23 mouse cellular contexts compared by ENCODE assay signal in the genomic region with DNA sequence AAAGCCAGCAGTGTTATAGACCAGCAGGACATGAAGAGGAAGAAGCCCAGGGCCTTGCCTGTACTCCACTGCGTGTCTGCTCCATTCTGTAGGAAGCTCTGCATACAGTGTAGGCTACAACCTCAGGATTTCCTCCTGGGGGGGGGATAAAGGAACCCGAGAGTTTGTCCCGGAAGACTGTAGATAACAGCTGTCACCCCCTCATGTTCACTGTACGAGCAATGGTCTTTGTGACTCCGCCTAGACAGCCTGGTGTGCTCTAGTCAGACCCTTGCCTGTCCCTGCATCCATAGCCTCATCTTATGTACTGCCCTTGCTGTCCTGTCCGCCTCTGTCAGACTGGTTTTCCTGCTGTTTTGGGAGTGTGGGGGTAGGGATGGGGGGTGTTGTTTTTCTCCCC.
"Had no signal": no experiment of that assay in that cellular context is flagged by ENCODE, and none has a peak within 500 bp of the region (broad histone marks: within the 10 kb centered on the region; RNA-seq: fewer than 3 reads in every experiment).

No protein-coding gene starts in this region.

- H3K4me3 ChIP-seq: kidney, embryonic 15.5 days; limb, embryonic 12.5 days; limb, embryonic 15.5 days; lung, embryonic 15.5 days; megakaryocyte, embryonic 14.5 days; midbrain, embryonic 10.5 days; neural tube, embryonic 12.5 days; neural tube, embryonic 15.5 days had no signal

- ATAC-seq: intestine, embryonic 16.5 days had no signal

- H3K27ac ChIP-seq: kidney, embryonic 15.5 days; limb, embryonic 12.5 days; limb, embryonic 15.5 days; lung, embryonic 15.5 days; midbrain, embryonic 10.5 days; neural tube, embryonic 12.5 days; neural tube, embryonic 15.5 days; stomach, postnatal 0 days had no signal

- H3K9me3 ChIP-seq: kidney, embryonic 15.5 days; limb, embryonic 12.5 days; limb, embryonic 15.5 days; lung, embryonic 15.5 days; megakaryocyte, embryonic 14.5 days; midbrain, embryonic 10.5 days; neural tube, embryonic 12.5 days; neural tube, embryonic 15.5 days had no signal

- H3K4me2 ChIP-seq: kidney, embryonic 15.5 days; limb, embryonic 12.5 days; limb, embryonic 15.5 days; lung, embryonic 15.5 days; neural tube, embryonic 12.5 days; neural tube, embryonic 15.5 days had no signal

- H3K27me3 ChIP-seq: kidney, embryonic 15.5 days; limb, embryonic 12.5 days; limb, embryonic 15.5 days; lung, embryonic 15.5 days; megakaryocyte, embryonic 14.5 days; neural tube, embryonic 12.5 days; neural tube, embryonic 15.5 days had no signal

- DNase-seq: kidney, adult 18-20 months; kidney, postnatal 10 days; kidney, postnatal 36 days; left cerebral cortex, postnatal 4 days; lung, adult 18-20 months; lung, postnatal 10 days; lung, postnatal 36 days; midbrain, embryonic 14.5 days; right cerebral cortex, adult 18-20 months; right cerebral cortex, postnatal 14 days; right cerebral cortex, postnatal 4 days; thymus, adult 2 months; thymus, postnatal 14 days had no signal

- H3K9ac ChIP-seq: kidney, embryonic 15.5 days; limb, embryonic 12.5 days; limb, embryonic 15.5 days; lung, embryonic 15.5 days; neural tube, embryonic 12.5 days; neural tube, embryonic 15.5 days had no signal

- H3K4me1 ChIP-seq: kidney, embryonic 15.5 days; limb, embryonic 12.5 days; limb, embryonic 15.5 days; lung, embryonic 15.5 days; midbrain, embryonic 10.5 days; neural tube, embryonic 12.5 days; neural tube, embryonic 15.5 days had no signal
